Mouse (Mus musculus) cerebellum, postnatal 25 days (tissue): Measurements from ENCODE around the gene Gm45837.

Experiments
- DNase-seq, 2 experiments: peaks; one replicate each; pipeline ENCODE4 v3.0.0; 2021; ENCODE audit warnings: mixed read lengths in 2 of 2

Gene Gm45837

DNA sequence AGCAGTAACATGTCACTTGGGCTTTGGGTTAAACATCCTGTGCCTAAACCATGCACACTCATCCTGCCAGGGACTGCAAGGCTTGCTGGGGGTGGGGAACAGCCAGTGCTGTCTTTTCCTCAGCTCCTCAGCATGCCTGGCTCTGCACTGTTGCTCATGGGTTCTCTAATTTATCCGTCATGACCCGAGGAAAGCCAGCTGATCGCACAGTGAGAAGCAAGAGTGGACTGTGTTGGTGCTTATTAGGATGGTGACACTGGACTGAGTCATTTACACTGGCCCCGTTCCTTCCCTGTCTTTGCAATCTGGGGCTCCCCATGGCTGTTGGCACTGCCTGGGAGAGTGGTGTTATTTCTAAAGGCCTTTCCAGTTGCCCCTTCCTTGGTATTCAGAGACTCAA, 33.5 kb downstream of the Gm45837 start:
- DNase-seq, result peak in 1 of 2 experiments; percentile 26

DNA sequence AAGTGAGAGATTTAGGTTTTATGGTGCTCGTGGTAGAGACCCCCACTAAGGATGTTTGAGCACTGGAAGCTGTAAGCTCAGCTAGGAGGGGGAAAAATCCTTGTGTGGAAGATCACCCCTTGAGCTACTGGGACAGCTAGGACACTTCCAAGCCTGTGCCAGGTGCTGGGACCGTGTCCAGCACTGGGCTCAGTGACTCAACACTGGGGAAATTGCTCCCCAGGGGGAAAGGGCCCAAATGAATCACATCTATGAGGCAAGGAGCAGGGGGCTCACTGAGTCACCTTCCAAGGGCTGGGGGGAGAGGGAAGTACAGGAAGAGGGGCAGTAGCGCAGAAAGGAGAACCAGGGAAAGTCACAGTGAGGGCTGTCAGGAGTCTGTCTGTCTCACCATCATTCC, 39.2 kb downstream of the Gm45837 start:
- DNase-seq, result no peak

- peak; percentile 91 to 93 for DNase-seq
Measured at GRCm38 (mm10) chr7:101450422-101451401, 40.0 kb downstream of the Gm45837 start.

GRCm38 (mm10) chr7:101452669-101453068, 42.0 kb downstream of the Gm45837 start:
- no peak for DNase-seq

DNA sequence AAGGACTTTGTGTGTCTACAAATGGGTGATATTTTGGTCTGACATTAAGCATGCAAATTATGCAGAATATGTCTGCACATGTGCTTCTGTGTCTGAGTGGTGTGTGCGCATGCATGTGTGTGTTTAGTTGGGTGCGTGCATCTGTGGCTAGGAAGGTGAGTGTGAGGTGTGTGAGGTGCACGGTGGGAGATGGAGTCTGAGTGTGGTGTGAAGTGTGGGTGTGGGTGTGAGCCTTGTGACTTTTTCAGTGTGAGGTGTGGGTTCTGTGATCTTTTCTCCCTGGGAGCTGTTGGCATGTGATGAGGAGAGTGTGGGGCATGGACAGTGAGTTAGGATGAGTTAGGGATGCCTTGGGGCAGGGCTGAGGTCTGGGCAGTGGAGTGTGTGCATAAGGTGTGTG, 42.6 kb downstream of the Gm45837 start:
- DNase-seq, result no peak

- no peak for DNase-seq
Measured at GRCm38 (mm10) chr7:101453725-101454124, 43.0 kb downstream of the Gm45837 start.

DNA sequence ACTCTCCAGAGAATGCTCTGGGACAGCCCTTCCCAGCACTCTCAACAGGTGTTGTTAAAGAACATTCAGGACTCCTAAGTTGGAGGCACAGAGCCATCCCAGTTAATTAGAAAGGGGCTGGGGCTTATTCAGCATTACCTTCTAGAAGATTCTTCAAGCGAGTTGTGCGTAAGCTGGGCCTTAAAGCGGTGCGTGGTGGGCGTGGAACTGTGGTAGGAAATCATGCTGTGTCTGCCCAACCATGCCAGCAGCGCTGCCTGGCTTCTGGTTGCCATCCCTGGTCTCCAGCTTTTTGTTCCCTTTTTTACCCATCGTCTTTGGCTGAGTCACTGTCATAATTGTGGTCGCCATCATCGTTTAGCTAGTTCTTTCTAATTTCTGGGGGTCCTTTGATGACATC, 43.8 kb downstream of the Gm45837 start:
- DNase-seq, result no peak

GRCm38 (mm10) chr7:101455141-101455540, 44.5 kb downstream of the Gm45837 start:
- DNase-seq, result peak in 1 of 2 experiments; percentile 53

GRCm38 (mm10) chr7:101456318-101456717, 45.6 kb downstream of the Gm45837 start:
- DNase-seq, result no peak

- no peak for DNase-seq
Measured at GRCm38 (mm10) chr7:101456789-101457188, 46.1 kb downstream of the Gm45837 start.

- DNase-seq, result no peak
Measured at GRCm38 (mm10) chr7:101457283-101457682, 46.6 kb downstream of the Gm45837 start.

DNA sequence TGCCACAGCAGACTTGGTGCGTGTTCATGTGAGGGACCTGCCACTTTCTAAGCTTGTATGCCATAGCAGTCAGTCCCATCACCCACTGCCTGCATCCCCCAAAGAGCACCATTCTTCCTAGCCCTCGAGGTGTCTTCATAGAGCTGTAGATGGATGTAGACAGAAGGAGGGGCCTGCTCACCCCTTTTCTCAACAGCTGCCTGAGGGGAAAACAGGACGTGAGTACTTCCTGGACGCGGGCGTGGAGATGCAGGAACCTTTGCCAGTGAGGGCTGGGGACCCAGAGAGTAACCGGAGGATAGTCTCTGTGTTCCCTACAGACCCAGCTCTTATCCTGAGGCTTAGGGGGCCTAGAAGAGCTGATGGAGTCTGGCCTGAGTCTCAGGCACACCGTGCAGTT, 47.1 kb downstream of the Gm45837 start:
- DNase-seq, result no peak

- no peak for DNase-seq
Measured at GRCm38 (mm10) chr7:101458278-101458781, 47.6 kb downstream of the Gm45837 start.

GRCm38 (mm10) chr7:101459305-101459813, 48.7 kb downstream of the Gm45837 start:
- DNase-seq, result no peak

DNA sequence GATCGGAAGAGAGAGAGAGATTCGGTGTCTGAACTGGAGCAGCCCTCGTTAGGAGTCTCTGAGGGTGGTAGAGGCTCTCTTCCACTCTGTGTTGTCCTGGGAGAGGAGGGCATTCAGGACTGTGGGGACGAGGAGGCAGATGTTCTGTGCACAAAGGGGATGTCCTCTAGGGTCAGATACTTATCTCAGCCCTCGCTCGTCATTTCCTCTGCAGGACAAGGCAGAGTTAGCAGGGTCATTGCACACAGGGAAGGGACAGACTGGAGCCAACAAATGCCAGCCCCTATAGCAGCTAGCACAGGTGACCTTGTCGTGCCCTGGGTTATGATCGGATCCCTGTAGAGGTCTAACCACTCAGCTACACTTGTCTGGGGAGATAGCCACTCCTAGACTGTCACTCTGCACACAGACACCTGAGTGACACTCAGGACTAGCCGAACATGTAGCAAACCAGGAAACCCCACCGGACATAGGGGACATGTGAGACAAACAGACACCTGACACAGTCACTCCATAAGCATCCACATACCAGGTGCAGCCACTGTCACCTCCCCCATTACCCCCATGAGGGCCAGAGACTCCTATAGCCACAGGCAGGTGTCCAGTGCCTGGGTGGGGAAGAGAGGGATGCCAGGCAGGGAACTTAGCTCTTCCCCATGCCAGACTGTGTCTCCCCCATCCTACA, 49.4 kb downstream of the Gm45837 start:
- DNase-seq, result no peak

- no peak for DNase-seq
Measured at GRCm38 (mm10) chr7:101460608-101460957, 49.9 kb downstream of the Gm45837 start.

GRCm38 (mm10) chr7:101461571-101461970, 50.9 kb downstream of the Gm45837 start:
- no peak for DNase-seq

GRCm38 (mm10) chr7:101462327-101463068, 51.8 kb downstream of the Gm45837 start:
- peak; percentile 37 to 51 for DNase-seq

DNA sequence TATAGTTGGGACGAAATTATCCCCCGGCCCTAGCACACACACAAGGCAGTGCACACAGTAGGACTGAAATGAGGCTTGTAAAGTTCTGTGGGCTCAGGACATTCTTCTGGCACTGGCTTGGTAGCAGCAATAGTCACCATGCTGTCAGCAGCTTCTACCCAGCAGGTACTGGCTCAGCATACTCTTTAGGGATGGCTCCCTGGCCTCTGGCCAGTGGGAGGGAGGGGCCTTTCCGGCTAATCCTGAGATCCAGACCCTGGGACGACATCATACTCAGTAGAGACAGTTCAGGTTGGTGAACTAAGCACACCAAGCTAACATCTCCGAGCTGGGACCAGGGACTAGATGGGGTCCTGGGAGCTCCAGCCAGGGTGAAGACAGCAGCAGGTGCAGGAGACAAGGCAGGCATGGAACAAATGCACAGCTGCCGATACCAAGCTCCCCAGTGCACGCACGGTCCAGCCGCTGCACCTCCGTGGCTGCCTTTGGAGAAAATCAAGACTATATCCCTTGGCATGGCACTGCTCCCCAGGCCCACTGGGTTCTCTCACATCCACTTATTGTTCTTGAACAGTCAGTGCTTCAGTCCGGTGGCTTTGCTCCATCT, 53.1 kb downstream of the Gm45837 start:
- peak in 1 of 2 experiments; percentile 52 for DNase-seq

- DNase-seq, result peak in 1 of 2 experiments; percentile 30
Measured at GRCm38 (mm10) chr7:101464927-101465326, 54.2 kb downstream of the Gm45837 start.

GRCm38 (mm10) chr7:101465392-101465791, 54.7 kb downstream of the Gm45837 start:
- DNase-seq, result peak in 1 of 2 experiments; percentile 34
